Mouse (Mus musculus): ENCODE measurements at regions not wholly inside any gene's neighbourhood (a gene's known extent, or its start where the extent isn't known, plus 50 kb on each side); places are given as distances from the start of the nearest gene placed in this dataset.

GRCm38 (mm10) chr1:168518087-168518486 is 86.0 kb upstream of the Pbx1 start:
- Histone ChIP-seq H3K4me1 (ENCODE audit: control insufficient read depth in 1 of 2, insufficient read depth in 2 of 2, low read length in 2 of 2) (no peaks in the 10 kb centered on the region), H3K9me3 (replicated peaks; ENCODE audit: insufficient read depth, low read length) (no peaks in the 10 kb centered on the region), H3K9ac (ENCODE audit: control insufficient read depth, low read depth, low read length, poor library complexity, severe bottlenecking) (no peak overlapping the region), H3K36me3 (ENCODE audit: control insufficient read depth in 1 of 2, insufficient read depth in 2 of 2, low read length in 2 of 2) (no peaks in the 10 kb centered on the region), H3K79me2 (ENCODE audit: control insufficient read depth, insufficient read depth, low read length, poor library complexity) (no peaks in the 10 kb centered on the region), H3K27ac (ENCODE audit: control insufficient read depth, low read depth, low read length) (no peak overlapping the region), H3K27me3 (ENCODE audit: control insufficient read depth in 1 of 2, insufficient read depth in 2 of 2, low read length in 2 of 2) (no peaks in the 10 kb centered on the region), H3K4me3 (ENCODE audit: control insufficient read depth in 1 of 2, insufficient read depth in 1 of 2, low read depth in 2 of 2, low read length in 2 of 2) (no peak overlapping the region)
- TF ChIP-seq MAFK (IDR thresholded peaks at IDR 0.05; ENCODE audit: borderline replicate concordance, low read depth, low read length) (no peak), POLR2AphosphoS2 (IDR thresholded peaks at IDR 0.05; ENCODE audit: low read length) (no peak), ZNF384 (IDR thresholded peaks at IDR 0.05; ENCODE audit: low read depth, low read length) (no peak)
- no peak for DNase-seq (ENCODE audit: low read depth, low spot score)

- Histone ChIP-seq H3K36me3 (ENCODE audit: control insufficient read depth in 1 of 2, insufficient read depth in 2 of 2, low read length in 2 of 2) (no peaks in the 10 kb centered on the region), H3K4me1 (ENCODE audit: control insufficient read depth in 1 of 2, insufficient read depth in 2 of 2, low read length in 2 of 2) (no peaks in the 10 kb centered on the region), H3K27ac (ENCODE audit: control insufficient read depth, low read depth, low read length) (no peak overlapping the region), H3K27me3 (ENCODE audit: control insufficient read depth in 1 of 2, insufficient read depth in 2 of 2, low read length in 2 of 2) (no peaks in the 10 kb centered on the region), H3K9me3 (replicated peaks; ENCODE audit: insufficient read depth, low read length) (no peaks in the 10 kb centered on the region), H3K9ac (ENCODE audit: control insufficient read depth, low read depth, low read length, poor library complexity, severe bottlenecking) (no peak overlapping the region), H3K4me3 (ENCODE audit: control insufficient read depth in 1 of 2, insufficient read depth in 1 of 2, low read depth in 2 of 2, low read length in 2 of 2) (no peak overlapping the region), H3K79me2 (ENCODE audit: control insufficient read depth, insufficient read depth, low read length, poor library complexity) (no peaks in the 10 kb centered on the region)
- TF ChIP-seq USF2 (IDR thresholded peaks at IDR 0.05; ENCODE audit: borderline replicate concordance in 1 of 2, insufficient read depth in 1 of 2, low read depth in 1 of 2, low read length in 2 of 2) (no peak), POLR2AphosphoS2 (IDR thresholded peaks at IDR 0.05; ENCODE audit: low read length) (no peak), GATA1 (IDR thresholded peaks at IDR 0.05; ENCODE audit: low read depth, low read length) (no peak), MAX (IDR thresholded peaks at IDR 0.05; ENCODE audit: low read length) (no peak), SMC3 (IDR thresholded peaks at IDR 0.05; ENCODE audit: low read depth, low read length) (no peak), NRF1 (IDR thresholded peaks at IDR 0.05; ENCODE audit: insufficient read depth, low read depth, low read length, poor library complexity, severe bottlenecking) (no peak)
- no peak for DNase-seq (ENCODE audit: low read depth, low spot score)
Observed at GRCm38 (mm10) chr1:168506326-168506725, 74.3 kb upstream of the Pbx1 start.

- TF ChIP-seq GATA1 (IDR thresholded peaks at IDR 0.05; ENCODE audit: low read depth, low read length) (no peak), MAX (IDR thresholded peaks at IDR 0.05; ENCODE audit: low read length) (no peak)
- Histone ChIP-seq H3K79me2 (ENCODE audit: control insufficient read depth, insufficient read depth, low read length, poor library complexity) (no peaks in the 10 kb centered on the region), H3K9me3 (replicated peaks; ENCODE audit: insufficient read depth, low read length) (no peaks in the 10 kb centered on the region)
Observed at GRCm38 (mm10) chr1:168504773-168505172, 72.7 kb upstream of the Pbx1 start.

GRCm38 (mm10) chr1:168502266-168502665 is 70.2 kb upstream of the Pbx1 start:
- Histone ChIP-seq H3K4me1 (ENCODE audit: control insufficient read depth in 1 of 2, insufficient read depth in 2 of 2, low read length in 2 of 2) (no peaks in the 10 kb centered on the region), H3K27me3 (ENCODE audit: control insufficient read depth in 1 of 2, insufficient read depth in 2 of 2, low read length in 2 of 2) (no peaks in the 10 kb centered on the region), H3K36me3 (ENCODE audit: control insufficient read depth in 1 of 2, insufficient read depth in 2 of 2, low read length in 2 of 2) (no peaks in the 10 kb centered on the region), H3K27ac (ENCODE audit: control insufficient read depth, low read depth, low read length) (no peak overlapping the region), H3K79me2 (ENCODE audit: control insufficient read depth, insufficient read depth, low read length, poor library complexity) (no peaks in the 10 kb centered on the region), H3K4me3 (ENCODE audit: control insufficient read depth in 1 of 2, insufficient read depth in 1 of 2, low read depth in 2 of 2, low read length in 2 of 2) (no peak overlapping the region), H3K9me3 (replicated peaks; ENCODE audit: insufficient read depth, low read length) (no peaks in the 10 kb centered on the region), H3K9ac (ENCODE audit: control insufficient read depth, low read depth, low read length, poor library complexity, severe bottlenecking) (no peak overlapping the region)
- no peak for DNase-seq (ENCODE audit: low read depth, low spot score)
- TF ChIP-seq SIN3A (IDR thresholded peaks at IDR 0.05; ENCODE audit: low read length): no peak
- TF ChIP-seq E2F4 (IDR thresholded peaks at IDR 0.05; ENCODE audit: borderline replicate concordance, low read depth, low read length): no peak
- no peak for TF ChIP-seq RCOR1 (IDR thresholded peaks at IDR 0.05; ENCODE audit: low read depth, low read length)
- TF ChIP-seq SMC3 (IDR thresholded peaks at IDR 0.05; ENCODE audit: low read depth, low read length): no peak
- no peak for TF ChIP-seq TCF12 (IDR thresholded peaks at IDR 0.05; ENCODE audit: low read depth, low read length)
- TF ChIP-seq ZMIZ1 (IDR thresholded peaks at IDR 0.05; ENCODE audit: low read depth, low read length): no peak
- no peak for TF ChIP-seq MXI1 (IDR thresholded peaks at IDR 0.05; ENCODE audit: low read depth, low read length)
- TF ChIP-seq CTCF (IDR thresholded peaks at IDR 0.05 in 2 of 3, conservative IDR thresholded peaks at IDR 0.05 in 1 of 3; ENCODE audit: control insufficient read depth in 1 of 3, insufficient read depth in 1 of 3, low read depth in 2 of 3, low read length in 3 of 3, poor library complexity in 1 of 3, severe bottlenecking in 1 of 3): no peak
- no peak for TF ChIP-seq POLR2A (IDR thresholded peaks at IDR 0.05; ENCODE audit: control insufficient read depth in 1 of 2, insufficient read depth in 1 of 2, low read depth in 1 of 2, low read length in 2 of 2, poor library complexity in 1 of 2)
- no peak for TF ChIP-seq MAZ (IDR thresholded peaks at IDR 0.05; ENCODE audit: low read depth, low read length)

More at GRCm38 (mm10) chr1:168504773-168505172, 72.7 kb upstream of the Pbx1 start:
- Histone ChIP-seq H3K27ac (ENCODE audit: control insufficient read depth, low read depth, low read length) (no peak overlapping the region), H3K9ac (ENCODE audit: control insufficient read depth, low read depth, low read length, poor library complexity, severe bottlenecking) (no peak overlapping the region), H3K4me1 (ENCODE audit: control insufficient read depth in 1 of 2, insufficient read depth in 2 of 2, low read length in 2 of 2) (no peaks in the 10 kb centered on the region), H3K36me3 (ENCODE audit: control insufficient read depth in 1 of 2, insufficient read depth in 2 of 2, low read length in 2 of 2) (no peaks in the 10 kb centered on the region), H3K27me3 (ENCODE audit: control insufficient read depth in 1 of 2, insufficient read depth in 2 of 2, low read length in 2 of 2) (no peaks in the 10 kb centered on the region), H3K4me3 (ENCODE audit: control insufficient read depth in 1 of 2, insufficient read depth in 1 of 2, low read depth in 2 of 2, low read length in 2 of 2) (no peak overlapping the region)
- no peak for DNase-seq (ENCODE audit: low read depth, low spot score)

All from MEL (cell line).